Mouse (Mus musculus): ENCODE measurements around the gene Clip4. TPM values are rescaled to one million over a fixed set of nuclear protein-coding genes. Genes with fewer than 3 reads are reported as not detected.

The Clip4 gene
- polyA plus RNA-seq, 1 experiment from 2014 or later: 6.9 TPM

GRCm38 (mm10) chr17:71782699-71783365 is 14.6 kb downstream of the Clip4 start:
- ATAC-seq (replicated peaks; ENCODE audit: low FRiP score, low read depth) (peak; percentile 19), DNase-seq (ENCODE audit: low spot score) (peak; percentile 41)
- H3K4me3 ChIP-seq (replicated peaks; ENCODE audit: low read depth, low read length): peak overlapping the region; percentile 61
- no peak overlapping the region for H3K27ac ChIP-seq
- H3K9ac ChIP-seq (ENCODE audit: low read depth, low read length): peak overlapping the region; percentile 66
- H3K4me1 ChIP-seq (replicated peaks; ENCODE audit: insufficient read depth, low read length): no peaks in the 10 kb centered on the region
- WGBS: under 1% methylated on average over 47 of the region's 59 CpGs
- H3K27me3 ChIP-seq (ENCODE audit: insufficient read depth, low read length): no peaks in the 10 kb centered on the region
- peak overlapping the region; percentile 79 for H3K4me2 ChIP-seq (ENCODE audit: low read length)
- TF ChIP-seq CTCF (IDR thresholded peaks at IDR 0.05; ENCODE audit: low read depth): no peak
- no peaks in the 10 kb centered on the region for H3K9me3 ChIP-seq (replicated peaks; ENCODE audit: low read length)
- no peaks in the 10 kb centered on the region for H3K36me3 ChIP-seq (ENCODE audit: insufficient read depth, low read length)

- Histone ChIP-seq H3K9ac (ENCODE audit: low read depth, low read length) (0 out of 2 replicates have a peak overlapping the region, but pooled peaks have one; percentile 66), H3K36me3 (ENCODE audit: insufficient read depth, low read length) (no peaks in the 10 kb centered on the region), H3K27ac (no peak overlapping the region), H3K27me3 (ENCODE audit: insufficient read depth, low read length) (no peaks in the 10 kb centered on the region), H3K4me3 (replicated peaks; ENCODE audit: low read depth, low read length) (peak overlapping the region; percentile 61), H3K9me3 (replicated peaks; ENCODE audit: low read length) (no peaks in the 10 kb centered on the region), H3K4me2 (ENCODE audit: low read length) (peak overlapping the region; percentile 79), H3K4me1 (replicated peaks; ENCODE audit: insufficient read depth, low read length) (no peaks in the 10 kb centered on the region)
- no peak for TF ChIP-seq CTCF (IDR thresholded peaks at IDR 0.05; ENCODE audit: low read depth)
- ATAC-seq (replicated peaks; ENCODE audit: low FRiP score, low read depth) (no peak), DNase-seq (ENCODE audit: low spot score) (peak; percentile 27)
- 9% methylated on average over 10 of the region's 10 CpGs for WGBS
These were observed 15.1 kb downstream of the Clip4 start for GRCm38 (mm10) chr17:71783366-71783735.

- no peak for DNase-seq (ENCODE audit: low spot score)
- no peak for ATAC-seq (replicated peaks; ENCODE audit: low FRiP score, low read depth)
- Histone ChIP-seq H3K4me3 (replicated peaks; ENCODE audit: low read depth, low read length) (no peak overlapping the region), H3K4me1 (replicated peaks; ENCODE audit: insufficient read depth, low read length) (no peaks in the 10 kb centered on the region), H3K27me3 (ENCODE audit: insufficient read depth, low read length) (no peaks in the 10 kb centered on the region), H3K36me3 (ENCODE audit: insufficient read depth, low read length) (no peaks in the 10 kb centered on the region), H3K4me2 (ENCODE audit: low read length) (no peak overlapping the region), H3K9ac (ENCODE audit: low read depth, low read length) (no peak overlapping the region), H3K9me3 (replicated peaks; ENCODE audit: low read length) (no peaks in the 10 kb centered on the region), H3K27ac (no peak overlapping the region)
- TF ChIP-seq CTCF (IDR thresholded peaks at IDR 0.05; ENCODE audit: low read depth): no peak
These were observed 18.2 kb downstream of the Clip4 start for GRCm38 (mm10) chr17:71786456-71786855.

DNA sequence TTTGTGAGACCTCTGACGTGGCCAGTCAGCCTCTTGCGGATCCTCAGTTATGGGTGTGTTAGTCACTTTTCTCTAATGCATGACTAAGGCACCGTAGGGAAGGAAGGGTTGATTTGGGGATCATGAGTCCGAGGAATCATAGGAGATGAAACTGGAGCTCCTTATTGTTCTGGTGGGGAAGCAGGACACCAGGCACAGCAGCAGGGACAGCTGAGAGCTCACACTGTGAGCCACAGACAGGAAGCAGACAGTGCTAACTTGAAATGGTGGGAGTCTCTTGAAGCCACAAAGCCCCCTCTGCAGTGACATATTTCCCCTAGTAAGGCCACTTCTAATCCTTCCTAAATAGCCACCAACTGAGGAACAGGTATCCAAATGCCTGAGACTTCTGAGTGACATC is 22.8 kb downstream of the Clip4 start:
- Histone ChIP-seq H3K4me2 (ENCODE audit: low read length) (no peak overlapping the region), H3K27me3 (ENCODE audit: insufficient read depth, low read length) (no peaks in the 10 kb centered on the region), H3K9ac (ENCODE audit: low read depth, low read length) (no peak overlapping the region), H3K9me3 (replicated peaks; ENCODE audit: low read length) (no peaks in the 10 kb centered on the region), H3K4me3 (replicated peaks; ENCODE audit: low read depth, low read length) (no peak overlapping the region), H3K36me3 (ENCODE audit: insufficient read depth, low read length) (no peaks in the 10 kb centered on the region), H3K4me1 (replicated peaks; ENCODE audit: insufficient read depth, low read length) (no peaks in the 10 kb centered on the region), H3K27ac (no peak overlapping the region)
- TF ChIP-seq CTCF (IDR thresholded peaks at IDR 0.05; ENCODE audit: low read depth): no peak
- DNase-seq (ENCODE audit: low spot score) (no peak), ATAC-seq (replicated peaks; ENCODE audit: low FRiP score, low read depth) (no peak)
- 87% methylated on average over 4 of the region's 4 CpGs for WGBS

DNA sequence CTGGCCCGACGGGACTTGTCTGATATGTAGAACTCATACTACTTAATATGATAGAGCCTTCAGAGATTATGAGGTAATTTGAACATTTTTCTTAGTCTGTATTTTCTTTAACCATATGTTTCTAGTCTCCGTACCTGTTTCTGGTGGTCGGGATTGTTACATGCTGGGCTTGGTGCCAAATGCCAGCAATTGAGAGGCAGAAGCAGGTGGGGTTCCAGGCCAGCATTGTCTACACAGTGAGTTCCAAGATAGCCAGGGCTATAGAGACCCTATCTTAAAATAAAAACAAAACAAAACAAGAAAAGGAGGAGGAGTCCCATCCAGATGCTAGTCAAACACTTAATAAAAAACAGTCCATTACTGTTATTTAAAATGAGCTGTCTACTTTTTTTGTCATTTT is 23.3 kb downstream of the Clip4 start:
- 81% methylated on average over 4 of the region's 4 CpGs for WGBS
- TF ChIP-seq CTCF (IDR thresholded peaks at IDR 0.05; ENCODE audit: low read depth): no peak

GRCm38 (mm10) chr17:71795521-71796205 is 27.4 kb downstream of the Clip4 start:
- ATAC-seq (replicated peaks; ENCODE audit: low FRiP score, low read depth): no peak
- Histone ChIP-seq H3K4me2 (ENCODE audit: low read length) (no peak overlapping the region), H3K36me3 (ENCODE audit: insufficient read depth, low read length) (no peaks in the 10 kb centered on the region), H3K27me3 (ENCODE audit: insufficient read depth, low read length) (no peaks in the 10 kb centered on the region), H3K27ac (no peak overlapping the region), H3K4me3 (replicated peaks; ENCODE audit: low read depth, low read length) (no peak overlapping the region), H3K4me1 (replicated peaks; ENCODE audit: insufficient read depth, low read length) (no peaks in the 10 kb centered on the region), H3K9me3 (replicated peaks; ENCODE audit: low read length) (no peaks in the 10 kb centered on the region), H3K9ac (ENCODE audit: low read depth, low read length) (no peak overlapping the region)
- no peak for TF ChIP-seq CTCF (IDR thresholded peaks at IDR 0.05; ENCODE audit: low read depth)
- DNase-seq (ENCODE audit: low spot score): peak; percentile 52
- 52% methylated on average over 15 of the region's 15 CpGs for WGBS

More for the DNA sequence above, 23.3 kb downstream of the Clip4 start:
- Histone ChIP-seq H3K27ac (no peak overlapping the region), H3K4me3 (replicated peaks; ENCODE audit: low read depth, low read length) (no peak overlapping the region), H3K9me3 (replicated peaks; ENCODE audit: low read length) (no peaks in the 10 kb centered on the region), H3K36me3 (ENCODE audit: insufficient read depth, low read length) (no peaks in the 10 kb centered on the region), H3K9ac (ENCODE audit: low read depth, low read length) (no peak overlapping the region), H3K4me2 (ENCODE audit: low read length) (no peak overlapping the region), H3K27me3 (ENCODE audit: insufficient read depth, low read length) (no peaks in the 10 kb centered on the region), H3K4me1 (replicated peaks; ENCODE audit: insufficient read depth, low read length) (no peaks in the 10 kb centered on the region)
- ATAC-seq (replicated peaks; ENCODE audit: low FRiP score, low read depth): no peak
- DNase-seq (ENCODE audit: low spot score): no peak

Data from kidney, postnatal 0 days (tissue).